Mouse (Mus musculus): ENCODE measurements at regions not wholly inside any gene's neighbourhood (a gene's known extent, or its start where the extent isn't known, plus 50 kb on each side); places are given as distances from the start of the nearest gene placed in this dataset.
A peak's percentile ranks its signal among the peaks of the same experiment; 100 is the strongest.

DNA sequence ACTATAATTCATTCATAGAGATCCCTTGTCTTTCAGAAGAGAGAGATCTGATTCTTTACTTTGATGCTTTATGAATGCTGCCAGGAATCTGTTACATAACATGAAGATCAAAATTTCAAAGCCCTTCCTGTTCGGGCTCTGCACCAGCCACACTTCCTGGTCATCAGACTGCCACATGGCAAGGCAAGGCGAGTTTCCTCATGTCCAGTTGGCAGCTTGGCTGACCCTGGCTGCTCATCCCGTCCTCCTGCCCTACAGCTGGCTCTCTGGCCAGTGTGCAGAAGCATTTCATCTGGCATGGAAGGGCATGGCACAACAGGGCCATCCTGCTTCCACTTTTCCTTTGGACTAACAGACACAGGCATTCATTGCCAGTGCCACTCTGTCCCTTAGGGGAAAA, 292.2 kb upstream of the Slc24a5 start:
- DNase-seq (ENCODE audit: low spot score in 2 of 2): no peak

DNA sequence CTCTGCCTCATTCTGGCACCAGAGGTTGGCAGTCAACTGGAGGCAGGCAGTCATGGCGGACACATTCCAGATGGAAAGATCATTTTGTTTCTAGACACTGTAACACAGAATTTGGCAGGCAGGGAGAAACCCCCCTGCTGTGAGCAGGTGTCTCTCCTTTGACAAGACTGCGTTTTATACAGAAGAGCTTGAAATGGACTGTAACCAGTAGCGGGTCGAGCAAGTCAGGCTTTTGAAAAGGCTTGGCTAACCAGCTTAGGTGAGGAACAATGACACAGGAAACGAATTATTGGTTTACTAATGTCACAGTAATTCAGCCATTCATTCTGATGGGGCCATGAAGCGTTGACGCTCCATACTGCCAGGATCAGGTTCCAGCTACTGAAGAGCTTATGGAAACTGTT, 275.3 kb upstream of the Slc24a5 start:
- DNase-seq (ENCODE audit: low spot score in 2 of 2): no peak

DNA sequence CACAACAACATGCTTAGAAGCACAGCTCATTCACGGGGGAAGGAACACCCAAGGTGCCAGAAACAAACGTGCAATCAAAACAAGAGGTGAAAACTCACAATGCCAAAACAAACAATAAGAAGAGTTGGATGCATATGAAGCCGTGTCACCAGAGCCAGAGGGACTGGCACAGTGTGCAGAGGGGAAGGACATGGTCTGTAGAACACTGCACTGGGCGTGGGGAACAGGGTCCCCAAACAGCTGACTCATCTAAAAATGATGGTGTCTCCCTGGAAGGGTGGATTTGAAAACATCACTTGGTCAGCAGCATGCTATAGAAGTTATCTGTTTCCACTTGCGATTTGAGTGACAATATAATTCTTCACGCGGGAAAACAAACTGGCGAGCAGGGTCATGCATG, 256.2 kb upstream of the Slc24a5 start:
- no peak for DNase-seq (ENCODE audit: low spot score in 2 of 2)

DNA sequence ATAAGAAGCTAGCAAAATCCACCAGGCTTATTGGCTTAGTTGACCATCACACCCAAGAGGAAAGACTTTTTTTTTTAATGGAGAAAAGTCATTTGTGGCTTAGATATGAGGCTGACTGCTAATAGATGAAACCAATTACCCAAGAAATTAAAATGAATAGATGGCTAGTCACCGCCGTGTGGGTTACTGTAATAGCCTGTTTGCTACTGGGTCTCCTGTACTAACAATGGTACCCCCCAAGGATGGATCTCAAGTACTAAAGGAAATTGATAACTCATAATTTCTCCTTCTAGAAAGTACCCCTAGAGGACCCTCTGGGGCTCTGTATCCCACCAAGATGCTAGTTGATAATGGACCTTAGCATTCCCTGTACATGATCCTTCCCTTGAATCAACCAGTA, 251.1 kb upstream of the Slc24a5 start:
- DNase-seq (ENCODE audit: low spot score in 2 of 2): no peak

DNA sequence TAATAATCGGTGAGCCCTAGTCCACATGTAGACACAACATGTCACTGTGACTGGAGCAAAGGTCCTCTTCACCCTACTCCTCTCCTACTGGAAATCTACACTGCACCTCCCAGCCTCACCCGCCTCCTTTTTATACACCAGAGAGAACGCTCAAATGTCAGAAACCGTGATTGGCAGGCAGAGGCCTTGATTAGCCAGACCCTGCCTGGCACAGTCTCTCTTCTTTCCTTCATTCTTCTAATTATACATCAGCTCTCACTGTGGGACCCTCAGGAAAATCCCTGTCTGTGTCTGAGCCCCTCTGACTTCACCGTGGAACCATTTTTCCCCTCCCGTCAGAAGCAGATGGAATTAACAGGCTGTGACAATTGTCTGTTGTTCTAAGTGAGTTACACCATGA, 248.1 kb upstream of the Slc24a5 start:
- no peak for DNase-seq (ENCODE audit: low spot score in 2 of 2)

DNA sequence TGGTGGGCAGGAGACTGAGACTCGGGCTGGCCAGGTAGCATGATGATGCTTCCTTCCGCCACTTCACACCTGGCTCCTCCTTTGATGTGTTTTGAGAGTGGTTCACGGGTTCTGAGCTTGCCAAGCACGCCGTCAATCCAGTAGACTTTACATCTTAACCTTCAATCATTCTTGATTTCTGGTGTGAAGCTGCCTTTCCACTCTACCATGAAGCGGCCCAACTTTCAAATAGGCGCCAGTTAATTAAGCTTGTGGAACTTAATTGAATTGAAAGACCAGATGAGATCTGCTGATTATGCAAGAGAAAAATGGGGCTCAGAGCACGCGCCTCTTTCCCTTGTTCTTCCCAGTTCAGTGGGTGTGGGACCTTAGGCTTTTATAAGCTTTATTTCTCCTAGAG, 247.1 kb upstream of the Slc24a5 start:
- no peak for DNase-seq (ENCODE audit: low spot score in 2 of 2)

DNA sequence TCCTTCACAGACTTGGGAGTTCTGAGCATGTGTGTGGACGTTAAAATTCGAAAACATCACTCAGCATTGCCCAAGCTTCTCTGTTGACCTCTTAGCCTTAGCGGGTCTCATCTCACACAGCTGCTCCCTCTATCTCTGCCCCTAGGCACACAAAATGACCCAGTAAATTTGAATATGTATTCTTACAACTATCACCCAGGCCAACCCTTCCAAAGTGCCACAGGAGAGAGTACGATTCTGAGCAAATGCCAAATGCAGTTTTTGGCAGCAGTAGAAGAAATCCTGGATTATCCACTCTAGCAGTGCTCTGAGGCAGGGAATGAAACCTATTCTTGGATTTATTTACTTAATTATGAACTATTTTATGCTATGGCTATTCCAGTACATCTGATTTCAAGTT, 246.6 kb upstream of the Slc24a5 start:
- DNase-seq (ENCODE audit: low spot score in 2 of 2): no peak

DNA sequence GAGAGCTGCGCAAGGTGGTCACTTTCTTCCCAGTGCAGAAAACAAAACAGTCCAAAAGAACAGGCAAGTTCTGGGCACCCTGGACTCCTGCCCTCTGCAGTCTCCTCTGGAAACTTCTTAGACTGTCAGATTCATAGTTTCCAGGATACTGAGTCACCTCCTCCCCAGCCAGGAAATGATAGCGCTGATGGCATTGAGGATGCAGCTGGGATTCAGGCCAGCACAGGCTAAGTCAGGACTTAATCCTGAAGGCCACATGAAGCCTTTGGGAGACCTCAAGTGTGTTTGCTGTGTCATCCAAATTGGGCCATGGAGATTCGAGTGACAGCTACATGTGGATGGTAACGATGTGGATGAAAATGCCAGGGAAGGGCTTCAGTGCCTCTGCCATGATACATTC, 219.1 kb upstream of the Slc24a5 start:
- DNase-seq (ENCODE audit: low spot score in 2 of 2): no peak

DNA sequence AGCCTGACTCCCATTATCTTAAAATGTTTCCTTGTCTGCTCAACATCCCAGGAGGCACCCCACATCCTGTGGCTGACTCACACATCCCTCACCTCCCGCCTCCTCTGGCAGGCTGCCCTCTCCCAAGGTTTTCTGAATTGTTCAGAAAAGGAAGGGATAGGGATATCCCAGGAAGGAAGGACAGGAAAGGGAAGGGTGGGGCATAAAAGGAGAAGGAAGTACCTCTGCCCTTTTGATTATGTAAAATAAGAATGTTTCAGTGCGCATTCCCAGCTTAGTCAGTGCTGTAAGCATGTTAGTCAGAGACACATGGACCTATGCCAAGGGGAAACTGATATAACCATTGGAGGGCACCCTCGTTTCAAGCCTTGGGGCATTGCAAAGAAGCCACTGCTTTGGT, 209.4 kb upstream of the Slc24a5 start:
- DNase-seq (ENCODE audit: low spot score in 2 of 2): peak; percentile 5 to 14

DNA sequence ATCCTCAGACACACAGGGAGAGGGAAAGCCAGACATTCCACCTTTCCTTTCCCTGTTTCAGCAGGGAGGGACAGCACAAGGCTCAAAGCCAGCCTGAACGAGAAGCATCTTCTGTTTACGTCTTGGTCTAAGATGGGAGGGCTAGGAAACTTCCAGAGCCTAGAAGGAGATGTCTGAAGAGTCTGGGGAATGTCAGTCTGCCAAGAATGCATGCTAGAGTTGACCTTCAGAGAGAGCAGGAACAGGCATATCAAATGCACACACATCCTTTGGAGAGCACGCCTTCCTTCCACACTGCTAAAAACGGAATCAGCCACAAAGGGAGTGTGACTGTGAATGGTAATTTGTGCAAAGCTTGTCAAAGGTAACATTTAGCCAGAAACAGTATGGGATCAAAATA, 179.7 kb upstream of the Slc24a5 start:
- no peak for DNase-seq (ENCODE audit: low spot score in 2 of 2)

DNA sequence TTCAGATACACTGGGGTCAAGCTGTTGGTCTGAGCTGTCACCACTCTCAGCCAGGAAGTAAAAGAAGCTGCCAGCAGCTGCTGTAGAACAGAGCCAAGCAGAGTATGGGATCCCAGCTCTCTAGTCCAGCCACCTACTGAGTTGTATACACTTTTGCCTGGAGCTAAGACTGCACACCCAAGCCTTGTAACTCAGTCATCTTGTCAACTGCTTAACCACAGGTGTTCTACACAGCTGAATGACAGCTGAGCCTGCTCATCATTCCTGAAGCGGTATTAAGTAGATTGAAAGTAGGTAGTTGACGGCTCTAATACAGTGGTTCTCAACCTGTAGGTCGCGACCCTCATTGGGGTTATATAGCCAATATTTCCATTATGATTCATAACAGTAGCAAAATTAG, 172.9 kb upstream of the Slc24a5 start:
- no peak for DNase-seq (ENCODE audit: low spot score in 2 of 2)

DNA sequence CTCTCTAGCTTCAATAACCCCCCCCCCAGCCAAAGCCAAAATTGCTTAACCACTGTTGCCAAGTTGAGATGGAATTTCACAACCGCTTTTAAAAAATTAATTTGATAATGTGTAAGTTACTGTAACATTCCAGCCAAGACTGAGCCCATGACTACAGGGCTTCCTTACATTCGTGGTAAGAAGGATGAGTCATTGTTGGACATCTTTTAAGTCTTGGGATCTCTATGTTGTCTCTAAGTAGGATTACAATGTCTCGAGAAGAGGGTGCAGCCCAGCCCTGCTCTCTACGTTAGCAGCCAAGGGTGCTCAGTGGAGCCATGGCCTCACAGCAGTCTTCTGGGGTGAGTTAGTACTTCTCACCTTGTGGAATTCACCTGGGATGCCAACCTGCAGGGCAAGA, 164.4 kb upstream of the Slc24a5 start:
- no peak for DNase-seq (ENCODE audit: low spot score in 2 of 2)

DNA sequence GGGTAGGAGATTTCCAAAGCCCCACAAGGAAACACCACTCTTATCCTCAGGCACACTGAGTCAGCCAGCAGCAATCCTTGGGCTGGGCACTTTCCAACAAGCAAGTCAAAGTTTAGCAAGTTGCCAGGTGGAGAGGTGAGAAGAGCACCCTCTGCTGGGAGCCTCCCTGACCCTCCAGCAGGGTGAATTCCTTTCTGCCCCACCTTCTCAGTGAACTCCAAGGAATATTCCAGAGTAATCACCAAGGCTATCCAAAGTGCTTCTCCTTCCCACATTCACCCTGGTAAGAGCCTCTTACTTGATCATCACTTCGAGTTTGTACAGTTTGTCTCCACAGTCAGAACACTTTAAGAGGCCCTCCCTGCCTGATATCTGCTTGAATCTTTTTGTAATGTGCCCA, 162.8 kb upstream of the Slc24a5 start:
- no peak for DNase-seq (ENCODE audit: low spot score in 2 of 2)

DNA sequence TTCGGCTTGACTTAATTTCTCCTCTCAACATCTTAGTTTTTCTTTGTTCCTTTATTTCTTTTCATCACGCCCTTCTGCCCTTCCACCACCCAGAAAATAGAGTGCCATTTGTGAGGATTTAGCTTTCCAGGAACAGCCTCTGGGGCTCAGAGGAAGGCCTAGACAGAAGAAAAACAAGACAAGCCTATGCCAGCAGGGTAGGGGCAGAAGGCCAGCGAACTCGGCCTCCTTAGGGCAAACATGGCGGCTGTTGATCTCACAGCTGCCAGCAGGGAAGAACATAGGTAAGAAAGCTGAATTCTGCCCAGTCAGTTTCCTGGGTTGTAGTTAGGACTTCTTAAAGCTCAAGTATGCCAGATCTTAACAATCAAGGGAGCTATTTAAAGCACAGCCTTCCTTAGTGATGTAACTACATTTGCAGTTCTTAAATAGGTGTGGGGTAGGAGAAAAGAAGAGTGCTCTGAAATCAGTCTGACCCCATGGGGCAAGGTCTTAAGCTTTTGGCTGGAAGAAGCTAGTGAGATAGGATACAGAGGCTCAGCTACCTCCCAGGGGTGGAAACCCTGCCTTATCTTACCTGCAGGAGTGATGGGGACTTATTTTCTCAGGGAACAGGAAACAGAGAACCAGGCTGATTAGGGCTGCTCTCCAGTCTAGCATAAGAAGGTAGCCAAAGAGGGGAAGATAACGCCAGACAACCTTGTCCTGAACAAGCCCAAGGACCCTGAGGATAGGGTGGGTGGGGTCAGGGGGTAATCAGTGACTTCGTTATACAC, 148.8 kb upstream of the Slc24a5 start:
- no peak for DNase-seq (ENCODE audit: low spot score in 2 of 2)

DNA sequence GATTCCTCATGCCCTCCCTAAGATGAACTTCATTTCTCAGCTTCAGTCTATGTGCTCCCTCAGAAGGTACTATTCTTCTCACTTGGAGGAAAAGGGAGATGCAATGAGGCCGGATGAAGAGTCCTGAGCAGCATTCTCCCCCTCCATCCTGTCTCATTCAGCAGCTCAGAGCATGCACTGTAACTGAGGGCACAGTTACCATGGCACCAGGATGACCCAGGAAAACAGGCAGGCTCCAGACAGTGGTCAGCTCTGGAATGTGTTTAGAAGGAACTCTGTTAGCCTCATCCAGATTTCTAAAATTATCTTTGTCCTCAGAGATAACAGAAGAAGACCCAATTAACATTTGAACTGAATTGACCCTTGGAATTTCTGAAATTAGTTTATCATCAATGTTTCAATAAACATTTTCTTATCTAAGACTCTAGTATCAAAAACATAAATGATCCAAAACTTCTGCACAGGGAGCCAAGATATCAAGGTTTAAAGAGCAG, 148.1 kb upstream of the Slc24a5 start:
- no peak for DNase-seq (ENCODE audit: low spot score in 2 of 2)

DNA sequence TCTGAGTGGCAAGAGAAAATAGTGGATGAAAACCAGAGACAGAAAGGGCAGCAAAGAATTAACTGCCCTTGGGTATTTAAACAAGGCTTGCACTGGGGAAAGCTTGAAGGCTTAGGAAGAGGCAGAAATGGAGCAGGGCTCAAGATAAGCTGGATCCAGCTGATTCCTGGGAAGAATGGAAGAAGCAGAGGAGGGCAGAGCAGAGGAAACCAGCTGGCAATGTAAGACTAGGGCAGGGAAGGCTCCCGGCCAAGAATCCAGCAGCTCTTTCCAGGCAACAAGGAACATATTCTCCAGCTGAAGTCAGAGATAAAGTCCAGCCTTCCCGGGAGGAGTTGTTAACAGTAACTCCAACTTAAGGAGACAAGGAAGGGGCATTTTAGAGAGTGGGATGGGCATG, 147.7 kb upstream of the Slc24a5 start:
- no peak for DNase-seq (ENCODE audit: low spot score in 2 of 2)

DNA sequence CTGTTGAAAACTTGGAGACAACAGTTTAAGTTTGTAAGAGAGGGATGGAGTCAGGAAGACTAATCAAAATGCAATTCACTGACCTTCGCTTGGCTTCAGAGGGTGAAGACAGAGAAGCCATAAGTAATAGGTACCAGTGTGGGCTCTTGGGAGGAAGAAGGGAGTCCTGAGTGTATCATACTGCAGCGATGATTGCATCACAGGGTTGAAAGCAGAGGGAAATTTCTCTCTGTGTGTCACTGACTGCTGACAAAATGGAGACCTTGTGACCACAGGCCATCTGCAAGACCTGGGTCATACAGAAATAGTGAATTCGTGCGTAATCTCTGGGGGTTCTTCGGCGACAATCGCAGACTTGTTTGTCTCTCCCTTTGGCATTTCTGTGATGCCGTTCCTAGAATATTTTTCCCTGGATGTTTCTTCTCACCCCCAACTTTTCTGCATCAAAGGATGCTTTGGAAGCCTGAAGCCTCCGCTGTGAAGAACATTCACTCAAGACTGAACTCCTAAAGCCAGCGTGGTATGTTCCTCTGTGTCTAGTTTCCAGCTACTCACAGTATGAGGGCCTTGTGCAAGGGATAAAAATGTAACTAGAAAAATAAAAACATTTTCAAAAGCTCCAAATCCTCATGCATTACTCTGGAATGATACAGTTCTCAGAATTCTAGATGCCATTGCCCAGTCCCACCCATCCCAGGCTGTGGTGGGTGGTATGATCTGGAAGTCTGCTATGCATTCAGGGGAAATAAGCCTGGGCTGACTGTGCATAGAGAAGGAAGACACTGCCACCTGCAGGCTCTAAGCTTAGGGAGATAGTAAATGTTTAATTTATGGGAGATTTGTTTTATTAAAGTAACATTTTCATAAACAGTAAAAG, 139.8 kb upstream of the Slc24a5 start:
- peak; percentile 30 to 40 for DNase-seq (ENCODE audit: low spot score in 2 of 2)

DNA sequence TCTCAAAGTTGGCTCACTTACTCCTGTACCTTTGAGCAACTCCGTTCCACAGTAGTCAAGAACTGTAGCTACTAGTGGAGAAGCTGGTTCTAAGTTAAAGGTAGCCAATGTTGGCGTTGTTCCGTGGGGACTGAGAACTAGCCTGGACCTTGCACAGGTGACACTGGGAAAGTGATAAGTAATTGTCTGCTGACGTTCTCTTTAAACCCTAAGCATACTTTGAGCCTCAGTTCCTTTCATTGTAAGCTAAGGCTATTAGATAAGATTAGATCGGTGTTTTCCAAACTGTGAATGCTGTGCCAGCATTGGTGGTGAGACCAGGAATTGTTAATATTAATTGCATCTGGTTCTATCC, 139.2 kb upstream of the Slc24a5 start:
- DNase-seq (ENCODE audit: low spot score in 2 of 2): no peak

DNA sequence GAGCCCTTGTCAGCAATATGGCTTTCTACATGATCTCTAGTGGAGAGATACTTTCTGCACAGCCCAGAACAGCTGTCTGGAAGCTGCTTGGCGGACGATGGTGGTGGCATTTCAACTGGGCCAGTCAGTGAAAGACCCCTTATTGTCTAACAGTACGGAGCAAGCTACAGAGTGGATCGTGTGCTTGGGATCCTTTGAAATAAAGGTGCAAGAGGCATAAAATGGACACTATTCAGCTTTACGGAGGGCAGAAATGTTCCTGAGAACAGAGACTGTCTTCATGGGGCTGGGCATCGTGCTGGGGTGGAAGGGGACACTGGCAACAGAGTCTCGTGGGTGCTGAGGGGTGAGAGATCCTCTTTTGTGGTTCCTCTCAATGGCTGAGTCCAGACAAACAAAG, 137.2 kb upstream of the Slc24a5 start:
- DNase-seq (ENCODE audit: low spot score in 2 of 2): no peak

DNA sequence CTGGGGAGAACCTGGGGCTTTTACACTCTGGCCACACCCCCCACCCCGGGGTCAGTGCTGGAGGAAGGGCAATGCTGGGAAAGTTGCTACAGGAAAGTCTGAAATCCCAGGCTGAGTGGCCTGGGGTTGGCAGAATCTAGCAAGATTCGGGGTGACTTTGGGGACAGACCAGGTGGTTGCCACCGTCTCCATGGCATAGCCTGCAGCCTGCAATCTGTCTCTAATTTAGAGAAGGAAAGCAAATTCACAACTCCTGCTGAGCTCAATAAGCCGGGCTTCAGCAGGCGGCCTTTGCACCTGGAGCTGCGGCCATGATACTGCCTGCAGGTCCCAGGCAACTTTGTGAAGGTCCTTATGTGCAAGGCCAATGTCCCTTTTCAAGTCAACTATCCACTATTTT, 135.4 kb upstream of the Slc24a5 start:
- DNase-seq (ENCODE audit: low spot score in 2 of 2): no peak

DNA sequence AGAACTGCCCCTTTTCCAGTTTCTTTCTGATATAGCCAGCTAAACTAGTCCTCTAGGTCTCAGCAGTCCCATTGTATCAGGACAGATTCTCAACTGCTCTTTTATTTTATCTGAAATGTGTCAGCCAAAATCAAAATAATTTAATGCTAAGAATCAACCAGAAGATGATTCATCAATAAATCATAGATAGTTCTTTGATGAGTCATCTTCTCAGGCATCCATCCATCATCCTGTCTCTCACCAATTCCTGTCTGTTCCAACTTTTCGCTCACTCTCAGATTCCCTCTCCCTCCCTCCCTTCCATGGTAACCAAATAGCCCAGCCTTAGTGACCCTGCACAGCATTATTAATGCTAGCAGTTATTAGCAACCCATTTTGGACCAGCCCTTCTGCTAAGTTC, 134.0 kb upstream of the Slc24a5 start:
- no peak for DNase-seq (ENCODE audit: low spot score in 2 of 2)

DNA sequence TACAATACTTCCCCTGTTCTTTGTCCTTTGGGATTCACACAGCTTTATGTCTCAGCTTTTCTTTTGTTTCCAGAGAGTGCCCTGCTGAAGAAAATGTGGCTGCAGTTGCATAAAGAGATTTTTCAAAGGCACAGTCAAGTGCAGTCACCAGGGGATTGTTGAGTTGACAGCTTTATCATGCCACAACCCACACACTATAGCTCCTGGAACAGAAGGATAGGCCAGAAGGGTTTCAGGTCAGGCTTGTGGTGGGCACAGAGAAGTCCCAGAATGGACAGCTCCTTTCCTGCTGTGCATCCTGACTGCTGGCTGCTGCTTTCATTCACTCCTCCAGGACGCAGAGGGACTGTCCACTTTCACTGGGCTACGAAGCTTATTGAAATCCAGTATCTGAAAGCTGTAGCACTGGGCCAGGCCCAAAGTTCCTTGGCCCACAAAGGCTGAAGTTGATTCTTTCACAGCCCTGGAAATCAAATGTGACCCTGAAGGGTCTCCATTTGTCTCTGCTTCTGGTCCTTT, 119.6 kb upstream of the Slc24a5 start:
- no peak for DNase-seq (ENCODE audit: low spot score in 2 of 2)

DNA sequence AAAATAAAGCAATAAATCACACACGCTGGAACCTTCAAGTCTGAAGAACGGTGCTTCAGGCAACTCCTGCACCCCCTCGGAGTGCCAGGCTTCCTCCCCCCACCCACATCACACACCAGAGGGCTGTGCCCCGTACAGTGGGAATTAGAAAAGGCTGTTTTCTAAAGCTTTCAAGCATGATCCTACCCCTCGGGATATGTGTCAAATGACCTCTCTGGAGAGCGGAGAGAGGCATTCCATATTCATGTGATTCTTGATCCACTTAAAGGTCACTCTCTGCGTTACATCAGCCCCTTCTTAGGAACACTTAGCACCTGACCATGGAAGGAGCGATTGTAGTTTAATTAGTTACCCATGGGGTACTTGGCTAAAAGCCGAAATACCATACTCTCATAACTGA, 119.1 kb upstream of the Slc24a5 start:
- DNase-seq (ENCODE audit: low spot score in 2 of 2): no peak
